Mouse (Mus musculus) right cerebral cortex, postnatal 4 days (tissue): ENCODE data around the gene Lancl2.
A peak's percentile ranks its signal among the peaks of the same experiment; 100 is the strongest.

Experiments
- DNase-seq: peaks from one replicate; pipeline ENCODE4 v3.0.0-alpha.2; 2022

Lancl2 gene

DNA sequence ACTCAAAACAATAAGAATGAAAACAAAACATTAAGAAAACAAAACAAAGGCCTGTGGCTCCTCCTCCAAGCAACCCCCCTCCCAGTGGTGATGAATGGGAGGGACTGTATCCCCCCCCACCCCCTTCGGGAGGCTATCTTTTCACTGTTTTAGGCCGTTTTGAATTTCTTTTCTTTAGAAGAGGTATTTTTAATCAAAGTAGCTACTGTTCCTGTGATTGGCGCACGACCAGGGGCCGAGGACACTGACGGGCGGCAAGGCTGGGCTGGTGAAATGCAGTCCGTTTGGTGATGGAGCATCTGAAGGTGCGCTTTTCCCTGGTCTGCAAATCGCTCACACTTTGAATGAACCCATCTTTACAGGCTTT lies at the start of gene Lancl2:
Lancl2 (plus strand) TSS at position 165 of the 367 bp plus-strand sequence.
- peak; percentile 65 for DNase-seq

DNA sequence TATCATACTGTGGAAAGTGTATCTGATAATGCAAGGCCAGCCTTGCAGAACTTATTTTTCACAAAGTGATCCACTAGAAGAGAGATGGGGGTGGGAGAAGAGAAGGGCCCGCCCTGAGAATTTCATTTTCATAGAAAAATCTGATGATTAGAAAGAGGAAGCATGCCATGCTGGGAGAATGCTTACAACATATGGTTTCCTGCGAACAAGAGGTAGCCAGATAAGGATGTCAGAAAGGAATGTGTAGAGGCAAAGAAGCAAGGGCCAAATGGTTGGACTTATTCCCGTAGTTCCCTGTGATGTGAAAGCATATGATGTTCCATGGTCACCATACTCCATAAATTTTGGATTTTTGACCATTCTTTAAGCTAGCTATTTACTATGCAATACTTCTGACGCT lies 41.0 kb upstream of the Lancl2 start:
- no peak for DNase-seq

DNA sequence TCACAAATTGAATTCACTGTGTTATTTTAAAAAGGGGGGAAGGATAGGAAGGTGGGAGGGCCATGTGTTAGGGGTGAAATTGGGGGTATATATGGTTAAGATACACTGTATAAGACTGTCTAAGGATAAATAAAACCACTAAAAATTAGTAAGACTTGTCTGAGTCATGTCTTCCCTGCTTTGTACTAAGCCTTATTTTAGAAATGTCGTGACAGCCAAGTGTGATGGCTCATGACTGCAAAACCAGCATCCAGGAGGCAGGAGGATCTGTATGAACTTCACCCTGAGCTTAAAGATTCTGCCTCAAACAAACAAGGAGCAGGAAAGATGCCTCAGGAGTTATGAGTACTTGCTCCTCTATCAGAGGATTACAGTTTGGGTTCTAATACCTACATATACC lies 18.2 kb upstream of the Lancl2 start:
- DNase-seq, result no peak

DNA sequence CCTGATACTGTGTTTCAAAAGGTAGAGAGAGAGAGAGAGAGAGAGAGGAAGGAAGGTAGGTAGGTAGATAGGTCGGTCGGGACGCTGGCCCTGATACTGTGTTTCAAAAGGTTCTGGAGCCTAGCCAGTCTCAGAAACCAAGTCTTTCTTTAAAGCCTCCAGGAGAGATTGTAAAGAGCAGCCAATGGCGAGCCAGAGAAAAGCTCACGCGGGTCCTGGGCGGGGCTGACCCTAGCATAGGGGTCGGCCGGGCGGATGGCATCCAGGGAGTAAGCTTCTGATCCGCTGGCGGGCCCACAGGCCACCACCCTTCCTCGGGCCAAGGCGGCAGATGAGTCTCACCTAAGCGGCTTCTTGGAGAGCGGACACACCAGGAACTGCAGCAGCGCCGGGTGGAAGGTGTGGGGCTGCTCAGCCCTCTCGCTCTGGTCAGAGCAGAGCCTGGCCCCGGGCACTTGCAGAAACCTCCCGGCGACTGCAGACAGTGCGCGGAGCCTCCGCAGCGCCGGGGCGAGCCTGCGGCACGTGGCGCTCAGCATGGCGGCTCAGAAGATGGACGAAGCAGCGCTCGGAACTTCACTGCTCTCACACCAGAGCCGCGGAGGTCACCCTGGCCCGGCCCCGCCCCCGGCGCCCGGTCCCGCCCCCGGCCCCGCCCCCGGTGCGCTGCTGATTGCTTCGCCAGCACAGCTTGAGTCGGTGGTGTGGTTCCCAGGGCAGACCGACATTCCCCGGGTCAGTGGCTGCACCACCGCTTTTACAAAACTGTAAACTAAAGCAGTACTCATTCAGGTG lies 10.7 kb upstream of the Lancl2 start, which contains the start of gene Pyurf:
Pyurf (minus strand) TSS at position 612 of the 795 bp plus-strand sequence.
- DNase-seq, result peak; percentile 78

DNA sequence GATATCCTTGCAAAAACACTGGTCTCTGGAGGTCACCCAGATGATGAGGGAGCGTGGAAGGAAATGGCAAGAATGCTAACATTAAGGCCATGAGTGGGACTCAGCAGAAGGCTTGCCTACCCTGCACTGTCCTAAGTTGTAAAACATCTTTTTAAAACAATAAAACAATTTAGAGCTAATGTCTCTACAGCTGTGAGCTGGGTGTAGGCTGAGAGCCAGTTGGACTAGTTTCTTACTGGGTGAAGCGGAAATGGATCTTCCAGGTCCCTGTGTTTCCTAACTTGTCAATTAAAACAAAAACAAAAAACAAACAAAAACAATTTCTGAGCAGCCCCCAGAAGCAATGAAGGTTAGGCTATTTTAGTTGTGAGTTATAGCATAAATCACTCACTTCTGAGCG lies 9.2 kb upstream of the Lancl2 start:
- no peak for DNase-seq

DNA sequence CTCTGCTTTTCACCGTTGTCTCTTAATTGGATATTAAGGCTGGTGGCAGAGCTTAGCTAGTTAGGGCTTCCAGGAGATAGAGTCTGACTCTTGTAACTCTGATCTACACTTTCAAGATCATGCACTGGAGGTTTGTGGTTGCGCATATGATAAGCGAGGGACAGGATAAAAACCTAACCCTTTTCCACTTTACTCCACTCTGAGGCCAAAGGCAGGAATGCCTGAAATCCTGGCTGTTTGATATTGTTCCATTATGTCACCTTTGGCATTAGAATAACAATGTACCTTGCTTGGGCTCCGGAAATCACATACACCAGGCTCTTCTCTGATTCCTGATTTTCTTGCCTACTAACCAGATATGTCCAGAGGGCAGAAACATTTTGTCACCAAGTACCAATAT lies 654 bp upstream of the Lancl2 start:
- DNase-seq, result no peak

DNA sequence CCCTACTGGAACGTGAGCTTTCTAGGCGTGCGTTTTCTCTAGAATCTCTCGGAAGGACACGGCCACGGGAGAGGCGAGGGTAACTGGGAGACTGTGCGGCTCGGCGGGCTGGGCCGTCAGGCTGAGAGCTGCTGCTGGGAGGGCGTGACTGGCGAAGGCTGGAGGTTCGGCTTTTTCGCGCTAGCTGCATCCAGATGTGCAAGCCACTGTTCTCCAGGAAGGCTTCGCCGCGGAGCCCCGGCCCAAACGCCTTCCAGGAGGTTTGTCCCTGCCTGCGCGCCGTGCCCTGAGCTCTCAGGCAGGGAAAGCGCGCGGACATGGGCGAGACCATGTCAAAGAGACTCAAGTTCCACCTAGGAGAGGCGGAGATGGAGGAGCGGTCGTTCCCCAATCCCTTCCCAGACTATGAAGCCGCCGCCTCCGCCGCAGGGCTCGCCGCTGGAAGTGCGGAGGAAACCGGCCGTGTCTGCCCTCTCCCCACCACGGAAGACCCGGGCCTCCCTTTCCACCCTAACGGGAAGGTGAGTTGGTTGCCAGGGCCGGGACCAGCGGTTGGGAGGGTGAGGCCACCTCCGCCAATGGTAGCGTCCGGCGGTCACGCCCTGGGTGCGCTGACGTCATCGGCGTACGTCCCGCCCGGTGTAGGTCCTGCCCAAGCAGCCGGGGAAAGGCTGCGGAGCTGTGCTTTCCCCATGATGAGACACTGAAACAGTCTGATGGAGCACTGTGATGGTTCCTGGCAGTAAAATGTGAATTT lies 581 bp downstream of the Lancl2 start:
- peak; percentile 94 for DNase-seq

DNA sequence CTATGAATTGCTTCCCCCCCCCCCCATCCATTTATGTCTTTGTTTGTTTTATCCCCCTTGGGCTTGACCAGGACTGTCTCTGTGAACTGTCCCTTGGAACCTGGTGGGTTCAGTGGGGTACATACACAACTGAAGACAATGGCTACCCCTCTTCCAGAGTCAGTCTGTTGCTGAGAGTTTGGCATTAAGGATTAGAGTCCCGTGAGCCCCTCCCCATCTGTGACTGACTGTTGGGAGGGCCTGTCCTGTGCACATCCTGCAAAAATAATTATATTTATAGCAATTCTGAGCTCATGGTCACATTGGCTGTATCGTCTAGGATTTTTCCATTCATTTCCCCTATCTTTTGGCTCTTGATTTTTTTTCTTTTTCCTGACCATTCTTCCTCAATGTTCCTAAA lies 1.4 kb downstream of the Lancl2 start:
- no peak for DNase-seq

DNA sequence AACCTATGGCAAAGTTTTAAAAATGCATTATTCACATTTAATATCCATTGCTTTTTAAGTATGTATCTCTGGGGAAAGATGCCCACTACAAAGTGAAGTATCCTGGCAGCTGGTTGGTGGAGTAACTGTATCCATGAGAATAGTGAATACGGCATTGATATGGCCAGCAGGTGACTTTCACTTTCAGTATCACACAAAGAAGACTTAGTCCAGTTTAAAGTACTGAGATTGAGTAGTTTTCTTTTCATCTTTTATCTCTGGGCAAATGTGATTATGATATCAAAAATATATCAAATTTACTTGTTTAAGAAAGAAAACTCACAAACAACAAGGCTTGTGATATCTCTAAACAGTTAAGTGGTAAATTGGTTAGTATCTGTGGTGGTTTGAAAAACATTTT lies 4.4 kb downstream of the Lancl2 start:
- no peak for DNase-seq

DNA sequence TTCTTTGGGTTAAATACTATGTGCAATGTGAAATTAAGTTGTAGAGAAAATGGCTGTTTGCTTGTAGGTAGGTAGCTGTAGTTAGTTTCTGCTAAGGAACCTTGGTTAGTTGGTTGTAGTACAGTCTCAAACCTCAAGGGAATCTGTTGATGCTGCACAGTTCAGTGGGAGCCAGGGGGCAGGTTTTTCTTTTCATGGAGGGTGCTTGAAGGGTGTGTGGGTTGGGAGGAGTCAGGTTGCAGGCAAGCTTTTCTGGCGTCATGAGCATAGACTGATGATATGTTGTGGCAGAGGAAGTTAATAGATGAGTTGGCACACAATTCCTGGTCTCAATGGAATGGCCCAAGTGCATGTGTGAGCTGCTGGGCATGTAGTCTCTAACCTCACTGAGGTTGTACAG lies 9.4 kb downstream of the Lancl2 start:
- no peak for DNase-seq

DNA sequence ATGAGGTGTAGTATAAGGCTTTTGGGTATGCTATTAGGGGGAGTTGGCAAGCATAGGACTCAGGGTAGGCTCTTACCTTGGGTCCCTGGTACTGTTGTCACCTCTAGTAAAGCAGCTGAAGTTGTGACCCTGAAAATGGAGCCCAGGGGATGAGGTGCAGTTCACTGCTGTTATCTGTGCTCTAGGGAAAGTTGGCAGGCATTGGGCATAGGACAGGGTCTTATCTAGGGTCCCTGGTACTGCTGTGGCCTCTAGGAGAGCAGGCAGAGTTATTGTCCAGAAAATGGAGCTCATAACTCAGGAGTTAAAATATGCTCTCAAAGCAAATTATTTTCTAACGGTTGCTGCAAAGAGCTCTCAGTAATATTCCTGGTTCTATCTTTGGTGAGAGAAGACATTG lies 19.0 kb downstream of the Lancl2 start:
- DNase-seq, result no peak

DNA sequence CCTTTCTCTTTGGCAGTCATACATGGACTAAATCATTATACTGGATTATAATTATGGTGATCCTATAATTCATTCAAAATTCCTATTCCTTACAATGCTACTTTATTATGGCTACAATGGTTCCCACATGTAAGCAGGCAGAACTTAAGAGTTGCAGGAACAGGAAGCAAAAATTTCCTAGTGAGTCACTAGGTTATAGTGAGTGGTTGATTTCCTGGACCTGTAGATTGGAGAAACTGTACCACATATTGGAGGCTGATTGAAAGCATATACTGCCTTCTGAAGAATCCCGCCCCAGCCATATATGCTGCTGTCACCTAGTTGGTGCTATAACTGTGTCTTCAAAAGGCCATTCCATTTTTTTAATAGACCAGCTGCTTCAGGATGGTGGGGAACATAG lies 40.4 kb downstream of the Lancl2 start:
- DNase-seq, result no peak

DNA sequence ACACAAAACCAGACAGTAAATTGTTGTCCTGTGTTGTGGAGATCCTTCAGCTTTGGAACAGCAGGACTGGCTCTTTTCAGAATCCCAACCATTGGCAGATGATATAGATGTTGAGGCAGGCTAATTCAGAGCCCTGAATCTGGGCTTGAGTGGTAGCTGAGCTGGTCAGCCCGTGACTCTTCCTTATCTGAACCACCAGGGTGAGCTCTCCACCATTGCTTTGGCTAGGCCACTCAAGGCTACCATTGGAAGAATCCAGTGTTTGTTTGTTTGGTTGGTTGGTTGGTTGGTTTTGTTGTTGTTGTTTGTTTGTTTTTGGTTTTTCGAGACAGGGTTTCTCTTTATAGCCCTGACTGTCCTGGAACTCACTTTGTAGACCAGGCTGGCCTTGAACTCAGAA lies 41.0 kb downstream of the Lancl2 start:
- no peak for DNase-seq

DNA sequence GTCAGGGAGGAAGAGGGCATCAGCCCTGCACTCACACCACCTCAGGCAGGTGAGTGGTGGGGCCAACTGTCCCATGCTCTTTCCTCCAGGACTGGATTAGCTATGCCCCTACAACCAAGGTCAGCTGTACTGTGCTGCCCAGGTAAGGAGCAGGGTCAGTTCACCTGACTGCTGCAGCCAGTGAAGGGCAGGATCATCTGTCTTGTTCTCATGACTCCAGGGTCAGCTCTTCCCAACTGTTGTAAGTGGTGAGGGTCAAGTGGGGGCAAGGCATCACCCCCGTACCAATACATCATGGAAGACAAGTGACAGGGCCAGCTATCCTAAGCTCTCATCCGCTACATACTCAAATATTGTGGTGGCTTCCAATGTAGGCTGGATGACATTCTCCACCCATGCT lies 41.8 kb downstream of the Lancl2 start:
- no peak for DNase-seq

DNA sequence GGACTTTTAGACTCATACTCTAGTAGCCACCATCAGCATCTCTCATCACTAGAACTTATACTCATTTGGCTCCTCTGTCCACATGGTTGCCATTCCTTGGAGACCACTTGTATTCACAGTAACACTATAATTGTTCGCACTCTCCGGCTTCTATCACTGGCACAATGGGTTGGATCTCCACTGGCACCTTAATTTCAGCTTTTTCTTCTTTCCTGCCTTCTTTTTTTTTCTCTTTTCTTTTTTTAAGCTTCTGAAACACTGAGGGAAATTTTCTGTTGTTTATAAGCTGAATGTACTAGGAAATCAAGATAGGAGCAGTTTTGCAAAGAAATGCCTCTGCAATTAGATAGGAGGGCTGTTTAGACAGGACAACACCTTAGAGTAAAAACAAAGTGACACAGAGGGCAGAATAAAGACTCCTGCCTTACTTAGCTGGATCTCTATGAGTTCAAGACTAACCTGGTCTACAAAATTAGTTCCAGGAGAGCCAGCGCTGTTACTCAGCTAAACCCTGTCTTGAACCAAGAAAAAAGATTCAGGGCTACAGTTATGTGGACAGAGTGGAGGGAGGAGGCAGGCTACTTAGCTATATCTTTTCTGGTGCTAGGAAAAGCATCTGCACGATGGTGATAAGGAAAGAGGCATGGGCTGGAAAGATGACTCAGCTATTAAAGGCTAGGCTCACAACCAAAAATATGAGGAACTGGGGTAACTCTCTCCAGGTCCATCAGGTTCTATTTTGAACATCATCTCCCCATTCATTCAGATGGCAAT lies 42.8 kb downstream of the Lancl2 start:
- no peak for DNase-seq

DNA sequence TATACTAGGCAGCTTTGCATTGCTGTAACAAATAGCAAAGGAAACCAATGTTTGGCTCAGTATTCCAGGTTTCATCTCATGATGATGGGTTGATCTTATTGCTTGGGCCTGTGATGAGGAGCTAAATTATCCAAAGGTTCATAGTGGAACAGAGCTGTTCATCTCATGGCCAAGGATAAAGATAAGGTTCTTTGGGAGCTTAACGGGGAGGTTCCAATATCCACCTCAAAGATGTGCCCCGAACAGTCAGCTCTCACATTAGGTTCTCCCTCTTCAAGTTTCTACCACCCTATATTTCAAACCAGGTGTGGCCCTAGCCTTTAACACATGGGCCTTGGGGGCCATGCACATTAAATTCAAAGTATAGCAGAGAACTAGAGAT lies 43.4 kb downstream of the Lancl2 start:
- DNase-seq, result no peak

DNA sequence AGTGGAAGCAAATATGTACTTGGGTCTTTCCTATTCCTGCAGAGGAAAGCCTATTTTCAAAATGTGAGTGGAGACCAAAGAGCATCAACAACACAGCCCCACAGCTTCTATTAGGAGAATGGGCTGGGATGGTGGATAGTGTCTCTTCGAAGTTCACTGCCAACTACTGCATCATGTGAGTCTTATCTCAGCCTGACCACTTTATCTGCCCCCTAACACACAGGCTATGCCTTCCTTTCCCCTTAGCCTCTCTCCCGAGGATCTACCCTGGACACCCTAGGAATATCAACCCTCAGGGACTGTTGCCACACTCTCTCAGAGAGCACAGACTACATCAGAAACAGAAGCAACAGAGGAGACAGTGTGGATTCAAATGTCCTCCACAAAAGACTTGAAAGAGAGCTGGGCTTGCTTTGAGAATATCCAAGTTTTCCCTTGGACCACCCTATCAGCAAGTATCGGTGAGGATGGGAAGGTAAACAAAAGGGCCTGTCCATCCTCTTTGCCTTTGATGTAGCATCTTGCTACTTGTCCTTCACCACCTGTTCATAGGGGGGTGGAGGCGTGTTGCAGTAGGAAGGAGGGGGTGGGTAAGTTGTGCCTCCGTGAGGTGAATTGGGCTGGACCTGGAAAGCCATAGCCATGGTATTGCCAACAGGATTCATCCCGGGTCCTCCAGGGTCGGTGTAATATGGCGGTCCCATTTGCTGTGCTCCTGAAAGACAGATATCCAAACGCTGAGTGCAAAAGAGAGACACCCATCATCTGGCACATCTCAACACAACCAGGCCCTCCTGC lies 51.8 kb downstream of the Lancl2 start:
- no peak for DNase-seq

DNA sequence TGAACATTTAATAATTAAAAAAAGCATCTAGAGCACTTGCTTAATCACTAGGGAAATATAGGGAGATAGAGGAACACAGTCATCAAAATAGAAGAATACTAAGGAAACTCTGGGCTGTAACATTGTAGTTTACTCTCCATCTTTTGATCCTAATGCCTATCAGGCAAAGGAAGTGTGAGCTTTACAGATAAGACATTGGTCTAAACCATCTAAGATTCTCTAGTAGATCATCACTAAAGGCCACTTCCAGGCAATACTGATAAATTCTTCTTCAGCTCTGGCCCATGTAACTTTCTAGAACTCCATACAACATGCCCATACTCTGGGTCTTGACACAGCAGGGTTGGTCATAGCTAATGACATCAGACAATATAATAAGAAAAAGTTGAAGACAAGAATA lies 60.7 kb downstream of the Lancl2 start:
- no peak for DNase-seq

DNA sequence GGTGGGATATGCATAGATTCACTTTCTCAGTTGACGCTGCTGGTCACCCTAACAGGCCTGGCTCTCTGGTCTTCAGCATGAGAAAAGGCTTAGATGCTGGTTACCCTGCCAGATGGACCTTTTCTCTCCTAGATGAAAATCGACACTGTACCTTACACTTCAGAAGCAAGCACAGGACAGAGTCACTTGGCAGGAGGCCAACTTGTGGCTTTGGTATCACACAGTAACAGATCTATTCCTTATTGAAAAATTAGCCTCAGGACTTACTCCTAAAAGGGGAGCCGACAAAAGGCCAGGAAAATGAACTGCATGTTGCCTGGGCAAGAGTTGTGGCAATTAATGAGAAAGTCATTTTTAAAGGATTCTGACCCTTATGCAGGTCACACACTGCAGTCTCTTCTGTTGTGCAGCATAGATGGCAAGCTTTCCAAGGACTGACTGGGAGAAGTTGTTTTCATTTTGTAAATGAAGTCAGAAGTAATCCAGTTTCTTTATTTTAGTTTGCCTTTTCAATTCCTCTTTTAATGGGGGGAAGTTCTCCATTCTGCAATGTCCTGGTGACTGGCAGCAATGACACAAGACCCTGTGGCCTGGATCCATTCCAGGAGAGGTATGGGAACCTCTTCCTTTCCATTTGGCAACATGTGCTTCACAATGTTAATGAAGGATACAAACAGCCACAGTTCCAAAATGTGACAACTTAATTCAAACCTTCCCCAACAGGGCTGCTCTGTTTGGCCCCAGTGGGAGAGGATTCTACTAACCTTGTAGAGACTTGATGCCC lies 62.9 kb downstream of the Lancl2 start:
- no peak for DNase-seq

DNA sequence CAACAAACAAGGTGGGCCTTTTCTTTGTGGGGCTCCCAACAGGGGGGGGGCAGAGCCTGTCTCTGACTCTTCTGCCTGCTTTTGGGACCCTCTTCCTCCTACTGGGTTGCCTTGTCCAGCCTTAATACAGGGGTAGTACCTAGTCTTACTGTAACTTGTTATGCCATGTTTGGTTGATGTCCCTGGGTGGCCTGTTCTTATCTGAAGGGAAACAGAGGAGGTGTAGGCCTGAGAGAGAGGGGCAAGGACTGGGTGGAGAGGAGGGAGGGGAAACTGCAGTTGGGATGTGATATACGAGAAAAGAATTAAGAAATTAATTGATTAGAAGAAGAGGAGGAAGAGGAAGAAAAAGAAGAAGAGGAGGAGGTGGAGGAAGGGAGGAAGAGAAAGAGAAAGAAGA lies 63.9 kb downstream of the Lancl2 start:
- no peak for DNase-seq

DNA sequence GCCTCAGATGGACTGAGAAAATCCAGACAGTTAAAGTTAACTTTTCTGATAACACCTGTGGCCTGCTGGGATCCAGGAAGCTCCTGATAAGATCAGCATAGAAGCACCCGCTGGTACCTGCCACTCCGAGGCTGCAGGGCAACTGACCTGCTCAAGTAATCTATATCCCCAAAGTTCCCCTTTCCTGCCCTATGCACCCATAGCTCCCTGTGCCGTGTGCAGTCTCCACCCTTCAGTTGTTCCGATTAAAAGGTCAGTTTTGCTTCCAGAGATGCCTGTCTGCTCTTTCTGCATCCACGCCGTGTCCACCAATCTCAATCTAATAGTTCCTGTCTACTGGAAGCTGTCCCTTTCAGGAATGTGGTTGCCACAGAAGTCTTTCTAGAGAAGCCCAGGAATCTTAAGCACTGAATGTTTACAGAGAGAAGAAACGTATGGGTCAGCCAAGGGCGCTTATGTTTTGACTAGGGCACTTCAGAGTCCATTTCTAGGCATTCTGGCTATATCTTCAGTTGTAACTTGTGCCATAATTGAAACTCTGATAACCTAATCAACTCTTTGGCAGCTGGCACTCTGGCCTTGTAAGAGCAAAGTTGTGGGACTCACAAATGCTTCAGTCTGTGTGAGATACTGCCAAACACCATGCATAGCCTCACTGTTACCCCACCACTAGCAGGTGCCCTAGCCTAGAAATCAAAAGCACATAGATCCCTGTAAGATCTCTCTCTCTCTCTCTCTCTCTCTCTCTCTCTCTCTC lies 65.0 kb downstream of the Lancl2 start:
- DNase-seq, result no peak
